Mouse (Mus musculus) small intestine, adult 2 months (tissue): ENCODE data around the gene Thap4. TPM values are rescaled to one million over a fixed set of nuclear protein-coding genes. Genes with fewer than 3 reads are reported as not detected.

ENCODE experiments used
- H3K27ac ChIP-seq: fragments of 200-500 bp; 2 replicates; pipeline ENCODE4 v1.5.1; 2012; ENCODE audit warnings: low read depth, low read length, control low read depth, inconsistent platforms; ENCODE audit not compliant: insufficient read depth
- H3K27me3 ChIP-seq: fragments of 200-500 bp; 2 replicates; pipeline ENCODE4 v1.6.1; 2012; ENCODE audit warnings: mild to moderate bottlenecking, moderate library complexity, low read length, inconsistent platforms; ENCODE audit not compliant: control insufficient read depth, insufficient read depth
- H3K36me3 ChIP-seq: fragments of 200-500 bp; 2 replicates; pipeline ENCODE4 v1.6.1; 2012; ENCODE audit warnings: mild to moderate bottlenecking, low read length, control low read depth, inconsistent platforms; ENCODE audit not compliant: control insufficient read depth, insufficient read depth
- H3K4me1 ChIP-seq: fragments of 200-500 bp; 2 replicates; pipeline ENCODE4 v1.6.1; 2012; ENCODE audit warnings: low read length, inconsistent platforms, mixed read lengths; ENCODE audit not compliant: control insufficient read depth, insufficient read depth, insufficient read length
- H3K4me3 ChIP-seq: fragments of 200-500 bp; 2 replicates; pipeline ENCODE4 v1.5.1; 2012; ENCODE audit warnings: low read depth, mild to moderate bottlenecking, control low read depth, inconsistent platforms, low read length, moderate library complexity
- CTCF ChIP-seq: fragments of 200-500 bp; IDR thresholded peaks from 2 replicates; pipeline ENCODE4 v1.5.1; 2012; ENCODE audit warnings: low read depth, mild to moderate bottlenecking, control low read depth, inconsistent platforms, low read length, moderate library complexity, mixed read lengths; ENCODE audit not compliant: insufficient replicate concordance, insufficient read length; ENCODE audit errors: extremely low read depth
- POLR2A ChIP-seq: fragments of 200-500 bp; IDR thresholded peaks from 2 replicates; pipeline ENCODE4 v1.6.1; 2012; ENCODE audit warnings: low read depth, mild to moderate bottlenecking, control low read depth, inconsistent platforms, low read length, moderate library complexity
- WGBS: fragments of 180-500 bp; shearing (Covaris S2); methylation state at CpG from one replicate; pipeline ENCODE4 v1.1.7; 2018; 5-methylcytosine and 5-hydroxymethylcytosine counted together
- polyA plus RNA-seq: library from polyadenylated mRNA; depleted of rRNA; stranded (reverse); fragments of >200 nt; gene quantifications from 2 replicates; pipeline ENCODE4 v1.2.3, GENCODE M21; 2012

The Thap4 gene
- polyA plus RNA-seq, 1 experiment = 63.0 TPM

DNA sequence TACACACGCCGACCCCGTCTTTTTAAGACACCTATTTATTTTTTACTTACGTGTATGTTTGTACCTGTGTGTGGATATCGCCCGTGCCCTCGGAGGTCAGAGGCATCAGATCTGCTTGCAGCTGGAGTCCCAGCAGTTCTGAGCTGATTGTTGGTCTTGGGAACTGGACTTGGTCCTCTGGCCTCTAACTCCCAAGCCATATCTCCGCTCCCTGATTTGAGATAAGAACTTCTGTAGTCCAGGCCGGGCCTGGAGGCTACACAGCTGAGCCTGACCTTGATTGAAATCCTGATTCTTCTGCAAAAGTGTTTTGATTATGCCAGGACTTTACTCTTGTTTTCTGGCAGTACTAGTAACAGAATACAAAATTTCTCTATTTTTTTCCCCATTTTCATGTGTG is 61.9 kb downstream of the Thap4 start:
- peak overlapping the region; percentile 50 for H3K27ac ChIP-seq
- 32% methylated on average over 9 of the region's 9 CpGs for WGBS

DNA sequence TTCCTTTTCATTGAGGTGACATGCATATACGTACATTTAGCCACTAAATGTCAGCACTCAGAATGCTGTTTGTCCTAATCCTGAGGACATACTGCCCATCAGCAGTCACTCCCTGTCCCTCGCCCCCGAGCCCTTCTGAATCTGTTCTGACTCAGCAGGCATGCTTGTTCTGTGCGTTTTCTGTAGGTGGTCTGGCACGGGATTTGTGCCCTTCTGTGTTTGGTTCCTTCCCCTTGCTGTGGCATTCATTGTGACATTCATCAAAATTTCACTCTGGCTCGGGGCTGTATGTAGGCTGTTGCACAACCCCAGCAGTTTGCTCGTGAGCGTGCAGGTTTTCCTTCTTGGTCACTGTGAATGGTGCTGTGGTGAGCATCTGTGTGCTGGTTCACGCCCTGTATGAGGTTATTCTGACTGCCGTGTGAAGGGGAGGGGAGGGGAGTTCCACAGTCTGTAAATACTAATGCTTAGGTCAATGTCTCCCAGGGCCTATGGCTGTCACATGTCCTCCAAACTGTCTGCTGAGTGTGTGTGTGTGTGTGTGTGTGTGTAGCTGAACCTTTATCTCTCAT is 62.8 kb downstream of the Thap4 start:
- no peak overlapping the region for H3K4me3 ChIP-seq
- 66% methylated on average over 10 of the region's 10 CpGs for WGBS
- H3K36me3 ChIP-seq = peaks cover 5% of the 10 kb centered on the region; the same call in 1 of the 2 replicates
- TF ChIP-seq CTCF (no peak), POLR2A (no peak)
- H3K27me3 ChIP-seq = no peaks in the 10 kb centered on the region
- H3K4me1 ChIP-seq = peaks cover 35% of the 10 kb centered on the region
- H3K27ac ChIP-seq = peak overlapping the region; percentile 50

More for the DNA sequence above, 61.9 kb downstream of the Thap4 start:
- TF ChIP-seq CTCF = no peak
- no peak for TF ChIP-seq POLR2A
- peaks cover 30% of the 10 kb centered on the region for H3K4me1 ChIP-seq
- H3K36me3 ChIP-seq = peaks cover 5% of the 10 kb centered on the region; the same call in 1 of the 2 replicates
- no peak overlapping the region for H3K4me3 ChIP-seq
- H3K27me3 ChIP-seq = no peaks in the 10 kb centered on the region

DNA sequence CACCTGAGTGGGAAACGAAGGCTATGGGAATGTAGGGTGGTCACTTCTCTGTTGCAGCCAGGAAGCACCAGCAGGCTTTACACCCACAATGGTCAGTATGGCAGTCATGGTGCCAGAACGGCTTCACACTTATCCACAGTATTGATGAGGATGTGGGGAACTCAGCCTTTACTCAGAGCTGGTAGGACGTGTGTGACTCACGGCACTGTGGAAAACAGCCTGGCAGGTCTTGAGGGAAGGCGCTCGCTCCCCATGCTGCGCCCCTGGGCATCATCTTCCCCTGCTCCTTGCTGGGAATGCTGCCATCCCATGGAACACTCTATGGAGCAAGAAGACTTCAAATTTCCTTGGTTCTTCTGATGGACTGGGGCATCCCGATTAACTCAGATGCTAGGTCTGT is 63.6 kb downstream of the Thap4 start:
- no peak overlapping the region for H3K27ac ChIP-seq
- peaks cover 42% of the 10 kb centered on the region for H3K4me1 ChIP-seq
- peaks cover 5% of the 10 kb centered on the region; the same call in 1 of the 2 replicates for H3K36me3 ChIP-seq
- TF ChIP-seq CTCF = no peak
- no peak for TF ChIP-seq POLR2A
- WGBS = 94% methylated on average over 8 of the region's 8 CpGs
- H3K27me3 ChIP-seq = no peaks in the 10 kb centered on the region
- no peak overlapping the region for H3K4me3 ChIP-seq

DNA sequence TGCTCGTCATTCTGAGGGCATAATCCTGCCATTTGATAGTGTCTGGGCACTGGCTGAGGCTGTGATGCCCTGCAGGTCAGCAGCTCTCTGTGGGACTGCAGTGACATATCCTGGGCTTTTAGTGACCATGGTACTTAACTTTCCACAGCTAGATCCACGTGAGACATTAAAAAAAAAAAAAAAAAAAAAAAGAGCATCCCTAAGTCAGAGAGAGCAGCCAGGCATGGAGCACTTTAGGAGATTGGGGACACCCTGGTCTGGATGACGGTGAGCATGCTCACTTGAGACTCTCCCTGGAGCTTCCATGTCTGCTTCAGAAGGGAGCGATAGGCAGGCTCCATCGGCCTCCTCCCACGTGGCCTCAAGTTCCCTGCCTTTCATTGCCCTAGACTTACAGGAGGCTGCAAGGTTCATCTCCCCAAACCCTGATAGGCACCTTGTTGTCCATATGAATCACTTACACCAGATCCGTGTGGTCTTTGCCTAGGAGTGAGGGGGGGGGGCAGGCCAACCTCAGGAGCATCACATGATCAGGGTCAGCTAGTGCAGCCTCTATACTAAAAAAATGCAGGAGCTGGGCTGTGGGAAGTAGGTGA is 64.7 kb downstream of the Thap4 start:
- WGBS = 85% methylated on average over 7 of the region's 7 CpGs

DNA sequence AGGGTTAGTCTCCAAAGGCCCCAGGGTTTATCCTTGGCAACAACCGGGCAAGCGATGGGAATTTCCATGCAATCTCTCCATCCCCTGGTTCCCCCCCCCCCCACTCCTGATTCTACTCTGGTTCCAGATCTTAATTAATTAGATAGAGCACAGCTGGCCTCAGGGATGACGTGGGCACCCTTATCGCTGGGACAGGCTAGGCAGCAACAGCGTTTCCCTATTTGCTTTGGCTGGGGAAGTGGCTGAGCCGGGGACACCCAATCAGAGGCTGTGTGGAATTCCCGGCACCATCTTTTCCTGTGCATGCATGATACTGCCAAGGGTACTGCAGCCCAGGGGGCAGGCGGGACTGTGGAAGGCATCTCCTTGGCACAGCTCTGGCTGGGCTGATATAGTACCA is 66.5 kb downstream of the Thap4 start:
- no peak overlapping the region for H3K4me3 ChIP-seq
- H3K27ac ChIP-seq = no peak overlapping the region
- peaks cover 30% of the 10 kb centered on the region for H3K4me1 ChIP-seq
- no peaks in the 10 kb centered on the region for H3K27me3 ChIP-seq
- WGBS = 19% methylated on average over 8 of the region's 8 CpGs
- H3K36me3 ChIP-seq = no peaks in the 10 kb centered on the region
- TF ChIP-seq POLR2A (no peak), CTCF (no peak)

More for the DNA sequence above, 64.7 kb downstream of the Thap4 start:
- TF ChIP-seq POLR2A = no peak
- TF ChIP-seq CTCF = no peak
- H3K36me3 ChIP-seq = no peaks in the 10 kb centered on the region
- peaks cover 42% of the 10 kb centered on the region for H3K4me1 ChIP-seq
- no peak overlapping the region for H3K4me3 ChIP-seq
- H3K27ac ChIP-seq = no peak overlapping the region
- no peaks in the 10 kb centered on the region for H3K27me3 ChIP-seq

DNA sequence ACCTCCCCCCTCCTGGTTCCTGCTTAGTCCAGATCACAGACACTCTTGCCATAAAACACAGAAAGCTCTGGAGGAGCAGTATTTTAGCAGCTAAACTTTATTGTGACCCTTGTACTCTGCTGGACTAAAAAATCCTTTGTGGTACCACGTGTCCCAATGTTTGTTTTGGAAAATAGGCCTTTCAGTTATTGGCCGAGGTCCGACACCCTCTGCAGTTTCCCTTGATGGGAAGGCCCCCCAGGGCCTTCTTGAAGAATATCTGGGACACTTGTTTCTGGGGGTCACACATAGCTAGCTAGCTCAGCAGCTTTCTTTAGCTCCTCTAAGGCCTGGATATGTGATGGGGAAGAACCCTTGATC is 67.7 kb downstream of the Thap4 start:
- H3K36me3 ChIP-seq = no peaks in the 10 kb centered on the region
- TF ChIP-seq POLR2A (no peak), CTCF (no peak)
- H3K4me3 ChIP-seq = peak overlapping the region; percentile 63
- H3K27ac ChIP-seq = no peak overlapping the region
- peaks cover 24% of the 10 kb centered on the region for H3K4me1 ChIP-seq
- H3K27me3 ChIP-seq = no peaks in the 10 kb centered on the region
- 27% methylated on average over 3 of the region's 3 CpGs for WGBS

DNA sequence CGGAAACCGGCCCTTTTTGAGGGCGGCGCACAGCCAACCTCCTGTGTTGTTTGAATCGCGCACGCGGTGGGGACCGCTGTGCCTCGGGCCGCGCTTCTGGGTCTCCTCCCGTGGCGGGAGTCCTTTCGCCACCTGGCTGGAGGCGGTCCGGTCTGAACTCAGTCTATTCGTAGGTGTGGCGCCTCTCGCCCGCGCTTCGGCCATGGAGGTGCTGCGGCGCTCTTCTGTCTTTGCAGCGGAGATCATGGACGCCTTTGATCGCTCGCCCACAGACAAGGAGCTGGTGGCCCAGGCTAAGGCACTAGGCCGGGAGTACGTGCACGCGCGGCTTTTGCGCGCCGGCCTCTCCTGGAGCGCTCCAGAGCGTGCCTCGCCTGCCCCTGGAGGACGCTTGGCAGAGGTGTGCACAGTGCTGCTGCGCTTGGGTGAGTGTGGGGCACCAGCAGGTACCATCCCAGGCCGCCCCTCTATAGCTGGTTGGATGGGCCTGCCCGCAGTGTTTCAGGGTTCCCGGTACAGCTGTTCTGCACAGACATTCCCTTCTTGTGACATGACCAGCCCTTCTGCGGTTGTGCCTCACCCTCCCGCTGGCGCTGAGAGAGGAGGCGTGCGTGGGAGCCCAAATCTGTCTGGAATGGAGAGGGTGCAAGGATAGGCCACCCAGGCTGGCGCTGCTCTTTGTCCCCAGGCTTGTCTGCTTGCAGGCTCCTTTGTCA is 68.3 kb downstream of the Thap4 start:
- Histone ChIP-seq H3K27ac (peak overlapping the region; percentile 37; the same call in 1 of the 2 replicates), H3K4me3 (peak overlapping the region; percentile 63), H3K27me3 (no peaks in the 10 kb centered on the region), H3K36me3 (no peaks in the 10 kb centered on the region), H3K4me1 (peaks cover 21% of the 10 kb centered on the region)
- 3% methylated on average over 51 of the region's 51 CpGs for WGBS
- TF ChIP-seq POLR2A (no peak), CTCF (peak; percentile 19; the same call in 1 of the 2 replicates)
